Mouse (Mus musculus): ENCODE results near the gene Gfi1.

Gene Gfi1

DNA sequence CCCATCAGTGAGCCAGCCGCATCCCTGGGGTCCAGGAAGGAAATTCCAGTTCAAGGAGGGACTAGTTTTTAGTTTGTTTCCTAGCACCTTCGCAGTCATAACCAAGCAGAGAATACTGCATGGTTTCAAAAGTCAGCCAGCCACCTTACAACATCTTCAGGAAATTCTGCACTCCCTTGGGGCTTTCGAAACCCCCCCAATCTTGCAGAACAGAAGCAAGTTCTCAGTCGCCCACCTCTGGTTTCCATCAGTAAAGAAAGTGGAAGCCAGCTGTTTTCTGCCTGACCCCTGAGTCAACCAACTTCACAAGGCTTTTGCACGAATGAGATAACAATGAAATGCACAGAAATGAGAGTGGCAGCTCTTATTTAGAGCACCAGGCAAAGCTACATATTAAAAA, 47.4 kb downstream of the Gfi1 start:
- DNase-seq (ENCODE audit: low spot score), result no peak
